Mouse (Mus musculus) embryonic facial prominence, embryonic 10.5 days (tissue): ENCODE results near the gene Sdha. TPM values are rescaled to one million over a fixed set of nuclear protein-coding genes. Genes with fewer than 3 reads are reported as not detected.

Experiments used
- DNase-seq: peaks from one replicate; pipeline ENCODE4 v3.0.0-alpha.2; 2017; ENCODE audit warnings: low spot score
- H3K27ac ChIP-seq: fragments of 300-500 bp; sonication (generic); replicated peaks from 2 replicates; pipeline ENCODE4 v1.5.1; 2016; ENCODE audit warnings: mild to moderate bottlenecking
- H3K27me3 ChIP-seq: fragments of 300-500 bp; sonication (generic); replicated peaks from 2 replicates; pipeline ENCODE4 v1.6.1; 2016; ENCODE audit warnings: low read depth, mild to moderate bottlenecking; ENCODE audit not compliant: poor library complexity, severe bottlenecking
- H3K36me3 ChIP-seq: fragments of 300-500 bp; sonication (generic); replicated peaks from 2 replicates; pipeline ENCODE4 v1.6.1; 2016; ENCODE audit warnings: mild to moderate bottlenecking, moderate library complexity
- H3K4me1 ChIP-seq: fragments of 300-500 bp; sonication (generic); 2 replicates; pipeline ENCODE4 v1.6.1; 2016
- H3K4me3 ChIP-seq: fragments of 300-500 bp; sonication (generic); 2 replicates; pipeline ENCODE4 v1.5.1; 2016; ENCODE audit warnings: mild to moderate bottlenecking, moderate library complexity
- H3K9me3 ChIP-seq: fragments of 300-500 bp; sonication (generic); 2 replicates; pipeline ENCODE4 v1.6.1; 2016; ENCODE audit warnings: mild to moderate bottlenecking
- WGBS: fragments of 180-500 bp; shearing (Covaris S2); methylation state at CpG from one replicate; pipeline ENCODE4 v1.1.7; 2016; 5-methylcytosine and 5-hydroxymethylcytosine counted together
- polyA plus RNA-seq: library from polyadenylated mRNA; unstranded; fragments of >200 nt; fragmentation: Nextera tagmentation; extraction: Ambion mirVana; gene quantifications from 2 replicates; pipeline ENCODE4 v1.2.1, GENCODE M21; 2016

Gene Sdha
- polyA plus RNA-seq, 1 experiment from 2014 or later: 254 TPM

- Histone ChIP-seq H3K27me3 (no peaks in the 10 kb centered on the region), H3K4me1 (peaks cover 21% of the 10 kb centered on the region), H3K27ac (peak overlapping the region; percentile 97), H3K9me3 (no peaks in the 10 kb centered on the region), H3K4me3 (peak overlapping the region; percentile 84), H3K36me3 (peaks cover 33% of the 10 kb centered on the region)
- 2% methylated on average over 15 of the region's 15 CpGs for WGBS
- DNase-seq: no peak
These were observed 391 bp upstream of the Sdha start for GRCm38 (mm10) chr13:74350435-74350906.

GRCm38 (mm10) chr13:74341036-74341435, 9.0 kb downstream of the Sdha start:
- WGBS: 58% methylated on average over 3 of the region's 3 CpGs
- Histone ChIP-seq H3K27ac (no peak overlapping the region), H3K27me3 (no peaks in the 10 kb centered on the region), H3K4me3 (no peak overlapping the region), H3K9me3 (no peaks in the 10 kb centered on the region), H3K36me3 (peaks cover 82% of the 10 kb centered on the region), H3K4me1 (no peaks in the 10 kb centered on the region)
- DNase-seq: peak; percentile 26

DNA sequence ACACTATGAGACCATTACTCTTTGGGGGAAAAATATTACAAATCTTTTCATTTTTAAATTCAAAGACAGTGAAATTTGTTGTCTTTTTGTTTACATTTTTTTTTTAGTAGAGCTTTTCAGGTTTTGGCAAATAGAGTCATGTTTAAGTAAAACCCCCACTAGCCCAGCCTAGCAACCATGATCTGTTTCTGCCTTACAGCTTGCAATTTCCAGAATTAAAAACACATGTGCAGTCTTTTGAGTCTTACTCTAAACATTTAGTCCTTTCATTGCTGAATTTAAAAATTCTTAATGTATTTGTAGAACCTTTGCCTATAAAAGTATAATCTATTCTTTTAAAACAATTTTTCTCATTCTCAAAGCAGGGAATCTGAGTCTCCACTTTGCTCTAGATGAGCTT, 20.8 kb downstream of the Sdha start:
- Histone ChIP-seq H3K4me3 (no peak overlapping the region), H3K36me3 (peaks cover 88% of the 10 kb centered on the region), H3K4me1 (no peaks in the 10 kb centered on the region), H3K9me3 (no peaks in the 10 kb centered on the region), H3K27me3 (no peaks in the 10 kb centered on the region), H3K27ac (no peak overlapping the region)
- DNase-seq: no peak

GRCm38 (mm10) chr13:74317170-74317849, 32.8 kb downstream of the Sdha start, which contains the start of gene Pdcd6:
Gene Pdcd6, minus strand, starts transcription at chr13:74317580.
- Histone ChIP-seq H3K4me1 (peaks cover 17% of the 10 kb centered on the region), H3K9me3 (no peaks in the 10 kb centered on the region), H3K27me3 (no peaks in the 10 kb centered on the region), H3K4me3 (peak within 1 kb of the TSS; percentile 85), H3K27ac (peak within 1 kb of the TSS; percentile 85), H3K36me3 (peaks cover 44% of the 10 kb centered on the region)
- WGBS: under 1% methylated on average over 36 of the region's 36 CpGs
- peak; percentile 95 for DNase-seq

- Histone ChIP-seq H3K4me1 (peaks cover 17% of the 10 kb centered on the region), H3K36me3 (peaks cover 39% of the 10 kb centered on the region), H3K4me3 (peak overlapping the region; percentile 85), H3K27me3 (no peaks in the 10 kb centered on the region), H3K27ac (peak overlapping the region; percentile 85), H3K9me3 (no peaks in the 10 kb centered on the region)
- WGBS: 4% methylated on average over 15 of the region's 15 CpGs
- no peak for DNase-seq
These were observed 33.3 kb downstream of the Sdha start for GRCm38 (mm10) chr13:74316789-74317169.

DNA sequence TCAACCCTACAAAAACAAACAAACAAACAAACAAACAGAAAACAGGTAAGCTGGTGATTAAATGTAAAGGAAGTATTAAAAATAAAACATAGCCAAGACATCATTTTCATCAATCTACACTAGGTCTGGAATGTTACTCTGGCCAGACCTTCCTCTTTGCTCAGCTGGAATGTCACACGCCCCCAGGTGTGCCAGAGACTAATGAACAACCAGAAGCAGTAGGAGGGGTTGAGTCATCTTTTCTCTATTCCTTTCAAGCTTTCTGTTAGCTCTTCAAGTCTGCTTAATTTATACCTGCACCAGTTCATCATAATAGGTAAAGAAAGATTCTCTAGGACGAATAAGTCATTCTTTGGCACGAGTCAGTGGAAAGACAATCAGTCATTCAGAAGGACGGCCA, 33.7 kb downstream of the Sdha start:
- Histone ChIP-seq H3K36me3 (peaks cover 39% of the 10 kb centered on the region), H3K4me1 (peaks cover 17% of the 10 kb centered on the region), H3K27me3 (no peaks in the 10 kb centered on the region), H3K9me3 (no peaks in the 10 kb centered on the region), H3K27ac (peak overlapping the region; percentile 85), H3K4me3 (peak overlapping the region; percentile 85)
- DNase-seq: no peak
- 34% methylated on average over 4 of the region's 4 CpGs for WGBS

DNA sequence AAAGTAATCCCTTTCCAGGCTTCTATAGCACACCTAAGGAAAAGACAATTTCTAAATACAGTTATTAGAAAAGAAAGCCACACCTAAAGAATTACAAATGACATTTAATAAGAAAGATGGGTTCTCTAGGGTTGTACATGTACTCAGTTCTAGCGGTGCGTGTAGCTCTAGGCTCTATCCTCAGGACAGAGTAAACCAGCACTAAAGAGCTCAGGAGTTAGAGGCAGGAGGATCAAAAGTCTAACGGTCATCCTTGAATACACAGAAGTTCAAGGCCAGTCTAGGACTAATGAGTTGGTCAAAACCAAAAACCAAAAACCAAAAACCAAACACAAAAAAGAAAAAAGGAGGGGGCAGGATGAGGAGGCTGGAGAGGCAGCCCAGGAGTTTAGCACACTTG, 35.5 kb downstream of the Sdha start:
- peaks cover 40% of the 10 kb centered on the region for H3K36me3 ChIP-seq
- DNase-seq: no peak
- WGBS: 96% methylated on average over 3 of the region's 3 CpGs
- no peak overlapping the region for H3K27ac ChIP-seq
- no peak overlapping the region for H3K4me3 ChIP-seq
- no peaks in the 10 kb centered on the region for H3K27me3 ChIP-seq
- H3K9me3 ChIP-seq: no peaks in the 10 kb centered on the region
- H3K4me1 ChIP-seq: peaks cover 17% of the 10 kb centered on the region

DNA sequence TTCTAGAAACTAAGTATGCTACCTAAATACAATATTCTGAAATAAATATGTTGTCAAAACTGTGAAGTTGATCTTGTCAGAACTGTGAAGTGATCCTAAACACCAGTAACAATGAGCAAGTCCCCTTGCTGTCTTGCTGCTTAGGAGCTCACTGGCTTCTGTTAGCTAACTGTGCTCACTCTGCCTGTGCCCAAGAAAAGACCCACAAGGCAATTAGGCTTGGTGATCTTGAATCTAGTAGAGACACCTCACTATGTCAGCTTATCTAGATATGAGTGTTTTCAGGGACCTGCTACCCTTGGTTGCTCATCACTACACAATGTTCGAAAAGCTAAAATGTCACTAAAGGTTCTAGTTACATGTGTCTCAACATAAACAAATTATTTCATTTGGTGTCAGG, 44.3 kb downstream of the Sdha start:
- H3K27me3 ChIP-seq: no peaks in the 10 kb centered on the region
- WGBS: 96% methylated on average over 1 of the region's 1 CpGs
- no peak overlapping the region for H3K27ac ChIP-seq
- no peak overlapping the region for H3K4me3 ChIP-seq
- H3K36me3 ChIP-seq: peaks cover 91% of the 10 kb centered on the region
- H3K9me3 ChIP-seq: no peaks in the 10 kb centered on the region
- H3K4me1 ChIP-seq: no peaks in the 10 kb centered on the region
- no peak for DNase-seq

DNA sequence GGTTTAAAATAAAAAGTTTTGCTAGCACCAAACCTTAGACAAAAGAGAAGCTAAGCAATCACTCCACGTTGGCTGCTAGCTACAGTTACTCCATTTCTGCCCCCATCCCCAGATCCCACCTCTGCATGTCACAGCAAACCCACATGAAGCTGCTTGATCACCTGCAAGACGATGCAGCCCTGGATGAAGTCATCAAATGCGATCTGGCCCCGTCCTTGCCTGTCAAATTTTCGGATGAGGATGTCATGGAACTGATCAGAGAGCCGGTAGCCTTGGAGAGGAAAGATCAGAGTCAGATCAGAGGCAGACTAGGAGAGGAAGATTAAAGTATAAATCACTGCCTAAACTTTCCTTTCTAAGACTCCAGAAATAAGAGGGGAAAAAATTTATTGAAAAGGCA, 44.7 kb downstream of the Sdha start:
- 88% methylated on average over 6 of the region's 6 CpGs for WGBS

DNA sequence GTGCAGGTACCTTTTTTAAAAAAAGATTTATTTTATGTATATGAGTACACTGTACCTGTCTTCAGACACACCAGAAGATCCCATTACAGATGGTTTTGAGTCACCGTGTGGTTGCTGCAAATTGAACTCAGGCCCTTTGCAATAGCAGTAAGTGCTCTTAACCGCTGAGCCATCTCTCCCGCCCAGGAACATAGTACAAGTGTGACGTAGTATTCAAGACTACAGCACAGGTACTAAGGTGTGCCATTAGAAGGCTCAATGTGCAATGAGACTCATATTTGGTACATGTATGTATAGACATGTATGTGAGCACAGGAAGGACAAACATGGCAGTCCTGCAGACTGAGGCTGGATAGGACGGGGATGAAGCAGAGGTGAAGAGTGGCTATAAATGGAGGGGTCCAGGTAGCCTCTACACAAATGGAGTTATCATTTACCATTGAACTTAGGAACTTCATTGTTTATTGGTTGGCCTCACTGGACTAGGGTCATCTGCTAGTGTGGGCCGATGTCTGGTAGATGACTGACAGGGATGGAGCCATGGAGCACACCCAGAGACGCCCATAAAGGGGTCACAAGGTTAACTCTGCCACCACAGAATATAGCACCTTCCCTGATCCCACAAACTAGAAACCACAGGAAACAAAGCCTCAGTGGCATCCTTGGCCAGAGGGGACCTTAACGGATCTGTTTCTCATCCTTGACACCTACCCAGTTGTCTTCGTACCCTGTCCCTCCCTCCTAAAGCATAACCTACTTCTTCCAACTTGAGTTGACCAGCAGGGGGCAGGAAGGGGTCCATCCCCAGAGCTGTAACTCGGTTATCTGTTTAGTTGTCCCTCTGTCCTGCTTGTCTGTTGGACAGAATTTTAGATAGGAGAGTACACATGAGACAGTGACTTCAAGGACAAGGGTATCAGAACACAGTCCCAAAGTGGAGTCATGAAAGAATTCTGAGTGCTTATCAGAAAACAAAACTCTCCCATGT, 47.7 kb downstream of the Sdha start:
- 87% methylated on average over 10 of the region's 10 CpGs for WGBS
- Histone ChIP-seq H3K36me3 (peaks cover 56% of the 10 kb centered on the region), H3K27me3 (no peaks in the 10 kb centered on the region)

More for the DNA sequence above, 44.7 kb downstream of the Sdha start:
- H3K4me3 ChIP-seq: no peak overlapping the region
- H3K4me1 ChIP-seq: no peaks in the 10 kb centered on the region
- no peaks in the 10 kb centered on the region for H3K27me3 ChIP-seq
- no peaks in the 10 kb centered on the region for H3K9me3 ChIP-seq
- DNase-seq: no peak
- no peak overlapping the region for H3K27ac ChIP-seq
- H3K36me3 ChIP-seq: peaks cover 87% of the 10 kb centered on the region

DNA sequence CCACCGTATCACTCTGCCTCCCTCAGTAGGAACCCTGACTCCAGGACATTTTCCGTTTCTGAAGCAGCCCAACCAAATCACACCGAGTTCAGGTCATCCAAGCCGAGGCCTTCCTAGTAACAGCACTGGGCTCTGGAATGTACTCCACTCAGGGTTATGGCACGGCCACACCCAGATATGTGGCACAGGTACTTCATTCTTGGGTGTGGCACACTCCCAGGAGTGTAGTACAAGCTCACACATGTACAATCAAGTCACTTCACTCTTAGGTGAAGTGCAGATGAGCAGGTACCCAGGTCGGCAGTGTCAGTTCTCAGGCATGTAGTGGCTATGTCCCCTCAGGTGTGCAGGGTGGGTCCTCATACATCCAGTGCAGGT, 48.5 kb downstream of the Sdha start:
- Histone ChIP-seq H3K9me3 (no peaks in the 10 kb centered on the region), H3K27me3 (no peaks in the 10 kb centered on the region), H3K4me1 (no peaks in the 10 kb centered on the region), H3K27ac (no peak overlapping the region), H3K36me3 (peaks cover 49% of the 10 kb centered on the region), H3K4me3 (no peak overlapping the region)
- no peak for DNase-seq
- WGBS: 78% methylated on average over 6 of the region's 6 CpGs

More for the DNA sequence above, 47.7 kb downstream of the Sdha start:
- no peaks in the 10 kb centered on the region for H3K4me1 ChIP-seq
- DNase-seq: no peak
- no peaks in the 10 kb centered on the region for H3K9me3 ChIP-seq
- H3K27ac ChIP-seq: no peak overlapping the region
- H3K4me3 ChIP-seq: no peak overlapping the region

DNA sequence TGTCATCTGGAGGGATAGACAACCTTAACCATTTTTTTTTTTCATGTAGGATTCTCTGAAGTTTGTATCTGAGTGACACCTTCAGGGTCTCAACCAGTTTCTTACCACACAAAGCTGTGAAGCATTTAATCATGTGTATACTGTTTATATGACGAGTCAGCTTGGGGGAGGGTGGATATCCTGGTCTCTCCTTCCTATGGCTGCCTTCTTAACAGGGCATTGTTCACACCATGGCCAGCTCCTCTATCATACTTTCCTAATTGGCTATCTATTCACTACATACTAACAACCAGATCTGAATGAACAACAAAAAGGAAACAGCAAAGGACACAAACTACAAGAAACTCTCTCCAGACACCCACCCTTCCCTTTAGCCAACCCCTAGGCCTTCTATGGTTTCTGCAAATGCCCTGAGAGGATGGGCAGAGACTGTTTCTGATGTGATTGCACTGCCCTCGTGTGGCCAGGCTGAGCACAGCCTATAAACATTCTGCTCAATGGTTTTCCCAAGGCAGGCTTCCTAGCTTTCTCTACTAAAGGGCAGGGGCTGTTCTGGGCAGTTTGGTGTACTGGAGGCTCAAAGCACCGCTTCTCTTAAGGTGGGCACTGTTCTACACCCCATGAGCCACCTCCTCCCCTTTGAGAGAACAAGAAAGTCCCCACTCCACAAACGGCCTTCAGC, 49.0 kb downstream of the Sdha start:
- WGBS: 45% methylated on average over 4 of the region's 4 CpGs
- Histone ChIP-seq H3K4me3 (no peak overlapping the region), H3K9me3 (no peaks in the 10 kb centered on the region), H3K27me3 (no peaks in the 10 kb centered on the region), H3K4me1 (no peaks in the 10 kb centered on the region), H3K27ac (no peak overlapping the region), H3K36me3 (peaks cover 44% of the 10 kb centered on the region)
- DNase-seq: peak; percentile 74
